Mouse (Mus musculus): Measurements from ENCODE around the gene Ddx39.

Gene Ddx39

DNA sequence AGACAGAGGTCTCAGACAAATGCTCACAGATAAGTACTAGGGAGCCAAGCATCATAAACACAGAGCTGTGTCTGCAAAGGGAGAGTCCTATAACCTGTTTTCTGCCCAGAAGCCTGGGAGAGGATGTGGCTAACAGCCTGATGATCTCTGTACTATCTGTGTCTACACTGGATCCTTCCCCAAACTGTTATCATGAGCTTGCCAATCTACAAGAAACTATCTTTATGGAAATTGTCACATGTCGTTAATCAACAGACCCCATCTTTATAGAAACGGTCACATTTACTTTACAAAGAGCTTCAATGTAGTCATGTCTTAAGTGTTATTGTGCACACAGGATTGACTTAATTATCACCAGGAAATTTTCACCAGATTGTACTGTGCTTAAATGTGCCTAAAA is 55.7 kb downstream of the Ddx39 start:
- no peak for DNase-seq

- no peak for DNase-seq
These were observed 56.8 kb downstream of the Ddx39 start for GRCm38 (mm10) chr8:83771791-83772190.

DNA sequence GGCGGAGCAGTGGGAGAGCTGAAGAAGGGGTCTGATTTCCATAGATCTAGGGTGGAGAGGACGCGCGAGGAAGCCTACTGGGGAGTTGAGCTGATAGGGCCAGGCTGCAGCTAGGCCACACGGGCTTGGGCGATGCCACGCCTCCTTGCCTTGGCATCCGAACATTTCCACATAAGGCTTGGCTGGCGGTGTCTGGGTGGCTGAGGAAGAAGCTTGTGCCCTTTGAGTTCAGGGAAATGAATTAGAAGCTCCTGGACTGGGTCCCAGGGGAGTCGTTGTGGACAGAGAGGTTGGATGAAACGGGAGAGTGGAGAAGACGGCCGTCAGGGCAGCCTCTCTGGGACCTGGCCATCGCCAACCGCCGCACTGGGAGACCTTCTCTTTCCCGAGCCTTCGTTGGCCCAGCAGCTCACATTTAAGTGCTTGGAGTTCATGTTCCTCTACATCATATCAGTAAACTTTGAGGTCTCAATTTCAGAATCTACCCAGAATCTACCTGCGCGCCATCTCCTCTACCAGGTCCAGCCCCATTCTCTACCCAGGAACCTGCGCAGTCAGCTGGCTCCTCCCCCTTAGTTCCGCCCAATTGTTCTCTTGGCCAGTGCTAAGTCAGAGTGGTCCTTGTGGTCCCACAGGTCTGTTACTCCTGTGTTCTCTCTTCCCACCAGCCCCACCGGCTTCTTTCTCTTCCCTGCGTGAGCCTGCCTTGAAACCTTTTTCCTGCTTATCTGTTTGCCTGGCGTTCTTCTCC is 57.9 kb downstream of the Ddx39 start:
- peak; percentile 63 to 68 for DNase-seq

- DNase-seq = no peak
These were observed 58.5 kb downstream of the Ddx39 start for GRCm38 (mm10) chr8:83773452-83773846.

DNA sequence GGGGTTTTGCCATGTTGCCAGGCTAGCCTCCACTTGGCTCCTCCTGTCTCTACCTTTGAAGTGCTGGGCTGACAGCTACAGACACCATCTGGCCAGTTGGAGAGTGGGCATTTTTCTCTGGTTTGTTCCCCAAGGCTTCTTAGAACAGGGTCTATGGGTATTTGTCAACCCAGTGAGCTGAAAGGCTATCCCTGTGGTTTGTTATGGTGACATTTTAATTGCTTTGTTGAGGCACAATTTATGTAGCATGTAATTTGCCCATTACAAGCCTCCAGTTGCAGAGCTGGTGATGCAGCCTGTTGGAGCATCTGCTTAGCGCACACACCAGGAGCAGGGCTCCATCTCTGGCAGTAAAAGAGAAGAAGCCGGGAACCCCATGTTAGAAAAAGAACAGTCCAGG is 59.2 kb downstream of the Ddx39 start:
- no peak for DNase-seq
